ENCODE assay signal across 13 mouse cellular contexts in the genomic region with DNA sequence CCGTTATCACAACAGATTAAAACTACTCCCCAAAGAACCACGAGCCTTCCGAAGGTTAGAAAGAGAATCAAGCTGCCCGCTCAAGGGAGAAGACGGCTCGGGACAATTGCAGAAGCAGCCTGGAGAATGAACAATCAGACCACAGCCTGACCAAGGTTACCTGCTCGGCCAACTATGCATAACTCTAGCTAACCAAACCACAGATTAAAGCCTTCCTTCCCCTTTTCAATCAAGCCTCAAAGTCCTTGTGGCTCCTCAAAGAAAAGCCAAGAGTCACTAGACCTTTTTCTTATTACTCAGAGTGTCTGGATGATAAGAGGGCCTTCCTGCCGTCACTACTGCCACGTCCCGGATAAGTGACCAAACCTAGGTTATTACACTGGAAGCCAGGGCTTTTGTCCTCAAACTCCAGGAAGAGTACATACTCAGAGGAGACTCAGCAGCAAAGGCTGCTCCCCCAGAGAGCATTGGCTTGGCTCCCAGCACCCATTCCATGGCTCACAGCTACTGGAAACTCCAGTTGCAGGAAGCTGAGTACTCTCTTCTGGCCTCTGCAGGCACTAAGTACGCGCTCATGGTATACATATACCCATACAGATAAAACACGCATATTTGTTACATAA. TPM values are rescaled to one million over a fixed set of nuclear protein-coding genes. Genes with fewer than 3 reads are reported as not detected.
DNase-seq lines count a peak whose midpoint lies in the region; ATAC-seq lines count a peak whose summit lies in the region.
"Had no signal": no experiment of that assay in that cellular context is flagged by ENCODE, and none has a peak within 500 bp of the region (broad histone marks: within the 10 kb centered on the region; RNA-seq: fewer than 3 reads in every experiment).

No protein-coding gene starts in this region.

- ATAC-seq in megakaryocyte, adult 5-6 weeks (ENCODE audit: poor library complexity, severe bottlenecking): peak; percentile 42
- ATAC-seq in monocyte, adult 5-6 weeks (replicated peaks; ENCODE audit: insufficient number of reproducible peaks, low FRiP score, low TSS enrichment, poor library complexity, severe bottlenecking): no peak; the same call in 1 of the 2 replicates
- ATAC-seq: intestine, embryonic 15.5 days had no signal

- intact Hi-C loops in gastrocnemius, postnatal 14 days (cut with DNase I; ENCODE audit: low total_unique reads): no loop called here

- peak; percentile 33 to 35 for DNase-seq in B cell, adult 2 months
- peak; percentile 31 for DNase-seq in NIH3T3 (ENCODE audit: low read depth)
- DNase-seq in kidney, postnatal 25 days: peak; percentile 16 to 68
- DNase-seq in gastrocnemius, postnatal 14 days: no peak
- no peak for DNase-seq in cerebellum, adult 8-10 months
- DNase-seq: cerebellum, adult 9-11 months; heart, postnatal 36 days; lung, embryonic 14.5 days; right cerebral cortex, postnatal 25 days; thymus, postnatal 4 days had no signal

RNA-seq across cellular contexts. Expression of a gene that starts 3.8 kb away (rescaled TPM):
- 21.2 and 25.5 TPM in 2 replicates for total RNA-seq in megakaryocyte, adult 5-6 weeks (2015)
- 8.3 and 17.8 TPM in 2 replicates for total RNA-seq in megakaryocyte, adult 5-6 weeks (2017)
- total RNA-seq in monocyte, adult 5-6 weeks (2017): 10.6 to 15.5 TPM (median 12.9 TPM) in 3 replicates
- 1 to 10 TPM; 3.5 to 3.6 TPM for total RNA-seq in gastrocnemius, postnatal 14 days (2021)

RNA-seq across cellular contexts. Expression of a gene that starts 13.0 kb away (rescaled TPM):
- total RNA-seq in megakaryocyte, adult 5-6 weeks (2015): 89.4 and 94.3 TPM in 2 replicates
- 93.1 and 96.4 TPM in 2 replicates for total RNA-seq in megakaryocyte, adult 5-6 weeks (2017)
- total RNA-seq in monocyte, adult 5-6 weeks (2017): 70.8 to 90.6 TPM (median 78.1 TPM) in 3 replicates
- under 1 TPM; 0.10 to 0.24 TPM for total RNA-seq in gastrocnemius, postnatal 14 days (2021)

Comparison
In these comparisons a context has a peak if more than half of its experiments do, and no peak if none do; other contexts are left out.
1. DNase-seq: peak in B cell, adult 2 months (2 of 2), NIH3T3 (single experiment) and kidney, postnatal 25 days (2 of 2); none in gastrocnemius, postnatal 14 days (single experiment) and cerebellum, adult 8-10 months (single experiment).
2. RNA of a gene that starts 13.0 kb away (total RNA-seq): 89.4 to 96.4 TPM in megakaryocyte, adult 5-6 weeks and 70.8 to 90.6 TPM in monocyte, adult 5-6 weeks; 0.10 to 0.24 TPM in gastrocnemius, postnatal 14 days; every median in the first group is over 10 times any median in the second.